Mouse (Mus musculus) stomach, postnatal 0 days (tissue): ENCODE results near the gene Fbxl12.

Source experiments
- CTCF ChIP-seq: IDR thresholded peaks from 2 replicates; pipeline ENCODE4 v1.5.1; 2016; ENCODE audit warnings: antibody characterized with exemption, low read depth, mild to moderate bottlenecking, moderate library complexity
- EP300 ChIP-seq: optimal IDR thresholded peaks from 2 replicates; pipeline ENCODE3; 2016; ENCODE audit warnings: antibody characterized with exemption

GRCm38 (mm10) chr9:20636790-20637189, 7.8 kb downstream of the Fbxl12 start:
- TF ChIP-seq CTCF (no peak), EP300 (no peak)
